Mouse (Mus musculus): ENCODE measurements around the gene Mdc1.

Gene Mdc1

DNA sequence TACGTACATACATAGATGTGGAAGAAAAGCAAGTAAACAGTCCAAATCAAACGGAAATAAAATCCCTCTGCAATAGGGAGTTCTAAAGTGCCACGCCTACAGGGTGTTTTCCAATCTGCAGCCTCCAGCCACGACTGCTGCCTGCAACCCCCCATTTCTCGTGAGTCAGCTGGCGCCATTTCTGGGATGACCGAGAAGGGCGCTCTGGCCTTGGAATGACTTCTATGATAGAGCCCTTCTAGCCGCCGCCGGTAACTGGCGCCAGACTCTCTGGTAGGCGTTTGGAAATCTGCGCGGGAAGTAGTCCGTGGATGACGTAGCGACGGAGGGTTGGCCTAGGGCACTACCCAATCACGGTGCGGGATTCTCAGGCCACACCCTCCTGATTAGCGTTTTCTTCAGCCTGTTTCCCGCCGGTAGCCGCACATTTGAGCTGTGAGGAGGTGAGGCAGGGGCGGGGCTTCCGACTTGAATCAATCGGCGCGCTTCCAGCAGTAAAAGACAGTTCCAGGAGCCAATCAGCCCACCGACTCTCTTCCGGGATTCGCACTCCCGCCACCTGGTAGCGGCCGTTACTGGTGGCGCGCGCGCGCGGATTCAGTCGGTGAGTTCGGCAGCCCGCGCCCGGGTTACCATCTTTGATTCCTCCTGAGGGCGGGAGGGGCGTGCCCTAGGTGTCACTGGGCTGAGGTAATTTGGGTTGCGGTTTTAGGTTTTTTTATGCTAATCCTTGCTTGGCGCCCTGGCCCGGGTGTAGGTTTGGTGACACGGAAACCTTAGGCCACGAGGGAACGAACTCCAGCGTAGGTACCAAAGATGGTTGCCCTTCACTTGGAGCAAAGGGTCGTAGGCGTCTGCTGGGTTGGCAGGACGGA is at the start of gene Mdc1:
Mdc1 (plus strand) TSS at position 440 of the 875 bp plus-strand sequence.
- DNase-seq (ENCODE audit: low read depth) = peak; percentile 100

DNA sequence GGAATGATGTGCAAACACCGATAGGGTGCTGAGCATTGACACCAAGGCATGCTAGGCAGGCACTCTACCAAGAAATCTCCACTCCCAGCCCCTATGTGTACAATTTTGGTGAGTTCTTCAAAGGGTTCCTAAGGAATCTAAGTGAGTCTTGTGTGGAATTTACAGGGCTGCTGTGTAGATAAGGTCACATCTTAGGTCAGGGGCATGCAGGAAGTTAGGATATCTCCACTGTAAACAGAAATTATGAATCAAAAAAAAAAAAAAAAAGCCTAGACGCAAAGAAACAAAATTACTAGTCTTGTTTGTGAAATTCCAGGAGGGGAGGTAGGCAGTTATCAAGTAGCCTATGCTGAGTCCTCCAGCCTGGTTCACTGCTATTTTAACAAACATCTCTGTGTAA is 48.5 kb upstream of the Mdc1 start:
- DNase-seq (ENCODE audit: low read depth) = no peak

DNA sequence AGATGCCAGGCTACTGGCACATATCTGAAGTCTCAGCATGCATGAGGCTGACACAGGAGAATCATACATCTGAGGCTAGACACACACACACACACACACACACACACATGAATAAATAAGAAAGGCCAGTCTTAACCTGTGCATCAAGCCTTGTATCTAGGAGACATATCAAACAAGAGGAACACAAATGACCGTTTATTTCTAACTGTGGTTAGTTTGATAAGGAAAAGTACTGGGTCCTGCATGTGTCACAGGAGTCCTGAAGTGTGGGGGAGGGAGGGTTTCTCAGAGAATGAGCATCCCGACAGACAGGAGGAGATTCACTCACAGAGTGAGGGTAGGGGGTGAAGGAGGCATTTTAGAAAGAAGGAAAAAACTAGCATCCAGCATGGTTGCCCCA is 46.2 kb upstream of the Mdc1 start:
- no peak for DNase-seq (ENCODE audit: low read depth)

DNA sequence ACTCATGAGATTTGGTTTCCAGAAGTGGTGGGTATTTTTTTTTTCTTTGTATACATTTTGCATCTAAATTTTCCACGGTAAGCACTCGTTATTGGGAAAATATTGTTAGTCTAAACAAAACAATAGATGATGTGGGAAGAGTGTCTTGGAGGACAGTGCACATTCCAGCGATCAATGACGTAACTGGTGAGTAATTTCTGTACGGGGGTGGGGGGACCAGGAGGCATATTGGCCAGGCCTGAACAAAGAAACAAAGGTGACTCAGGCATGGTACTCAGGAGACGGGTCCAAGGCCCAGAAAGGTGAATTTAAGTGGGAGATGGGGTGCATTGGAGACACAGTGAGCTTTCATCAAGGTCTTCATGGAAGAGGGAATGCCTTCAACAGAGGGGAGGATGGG is 45.7 kb upstream of the Mdc1 start:
- DNase-seq (ENCODE audit: low read depth) = peak; percentile 42

DNA sequence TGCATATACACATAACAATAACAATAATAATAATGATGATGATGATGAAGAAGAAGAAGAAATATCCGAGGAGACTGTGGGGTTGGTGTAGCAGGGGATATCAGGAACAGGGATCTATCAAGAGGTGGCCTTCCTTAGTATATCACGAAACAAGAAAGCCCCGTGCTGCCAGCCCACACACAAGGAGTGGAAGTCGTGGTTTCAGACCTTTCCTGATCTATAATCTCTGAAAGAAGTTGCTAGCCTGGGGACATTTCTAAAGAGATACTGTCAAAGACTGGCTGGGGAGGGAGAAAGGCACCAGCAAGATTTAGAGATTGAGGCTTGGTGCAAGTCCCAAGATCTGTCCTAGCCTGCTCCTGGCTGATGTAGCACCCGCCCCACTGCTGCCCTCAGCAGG is 44.5 kb upstream of the Mdc1 start:
- no peak for DNase-seq (ENCODE audit: low read depth)

DNA sequence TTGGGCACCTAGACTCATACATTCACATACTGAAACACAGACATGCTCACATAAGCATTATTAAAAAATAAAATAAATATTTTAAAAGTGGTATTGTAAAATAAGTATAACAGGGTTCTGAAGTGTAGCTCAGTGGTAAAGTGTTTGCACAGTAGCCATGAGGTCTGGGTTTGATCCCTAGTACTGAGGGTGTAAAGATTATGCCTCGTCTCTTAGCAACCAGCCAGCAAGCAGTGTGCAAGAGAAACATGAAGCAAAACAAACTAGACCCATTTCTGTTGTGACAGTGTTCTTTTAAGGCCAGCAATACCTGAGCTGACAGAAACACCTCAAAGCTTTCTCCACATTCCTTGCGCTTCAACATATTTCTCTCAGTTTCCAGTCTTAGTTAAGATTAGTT is 40.4 kb upstream of the Mdc1 start:
- DNase-seq (ENCODE audit: low read depth) = no peak

DNA sequence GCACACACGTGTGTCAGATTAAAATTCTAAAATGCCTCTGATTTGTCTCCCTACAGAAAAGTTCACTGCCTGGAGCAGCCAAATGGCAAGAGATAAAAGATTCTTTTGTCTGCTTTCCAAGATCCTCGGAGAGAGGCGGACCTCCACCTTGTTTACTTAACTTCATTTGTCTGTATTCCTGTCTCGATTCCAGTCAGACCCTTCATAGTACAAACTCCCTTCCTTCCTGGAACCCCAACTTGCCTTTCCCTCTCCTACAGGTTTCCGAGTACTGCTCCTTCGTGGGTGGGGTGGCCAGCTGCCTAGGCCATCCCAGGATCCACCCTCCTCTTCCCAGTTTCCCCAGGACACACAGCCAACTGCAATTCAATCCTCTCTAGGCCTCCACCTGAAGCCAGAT is 38.3 kb upstream of the Mdc1 start:
- DNase-seq (ENCODE audit: low read depth) = peak; percentile 73

DNA sequence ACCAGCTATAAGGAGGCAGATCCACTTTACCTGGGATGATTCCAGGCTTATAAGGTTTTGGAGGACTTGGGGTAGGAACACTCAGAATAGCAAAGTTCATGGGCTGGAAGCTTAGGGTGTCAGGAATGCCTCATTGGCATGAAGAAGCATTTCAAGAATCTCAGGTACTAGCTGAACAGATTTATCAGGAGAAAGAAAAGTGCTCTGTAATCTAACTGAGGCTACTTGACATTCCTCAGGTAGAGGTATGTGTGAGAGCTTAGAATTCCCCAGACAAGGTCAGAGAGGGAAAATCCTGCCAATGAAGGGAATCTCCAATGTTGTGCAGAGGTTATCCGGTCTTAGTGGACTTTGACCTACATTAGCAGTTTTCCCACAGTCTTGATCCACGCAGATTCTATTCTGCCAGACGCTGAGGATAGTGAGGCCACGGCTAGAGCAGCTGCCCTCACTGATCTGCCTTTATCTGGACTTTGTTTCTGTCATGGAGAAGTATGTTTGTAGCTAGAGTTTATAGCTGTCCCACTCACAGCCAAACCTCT is 37.4 kb upstream of the Mdc1 start:
- DNase-seq (ENCODE audit: low read depth) = no peak

DNA sequence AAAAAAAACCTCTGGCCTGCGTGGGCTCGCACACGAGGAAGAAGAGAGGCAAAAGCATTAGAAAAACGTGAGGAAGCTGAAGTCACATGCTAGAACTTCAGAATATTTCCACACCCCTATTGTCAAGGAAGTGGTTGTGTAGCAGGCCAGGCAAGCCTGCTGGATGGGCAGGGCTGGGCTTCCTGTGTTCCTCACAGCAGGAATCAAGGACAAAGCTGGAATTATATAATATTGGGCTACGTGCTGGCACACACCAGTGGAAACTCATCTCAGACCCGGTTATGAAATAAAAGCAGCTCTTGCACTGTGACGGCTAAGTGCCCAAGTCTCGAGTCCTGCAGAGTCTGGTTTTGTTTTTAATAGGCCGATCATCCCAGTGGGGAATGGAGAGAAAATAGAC is 33.2 kb upstream of the Mdc1 start:
- DNase-seq (ENCODE audit: low read depth) = no peak

DNA sequence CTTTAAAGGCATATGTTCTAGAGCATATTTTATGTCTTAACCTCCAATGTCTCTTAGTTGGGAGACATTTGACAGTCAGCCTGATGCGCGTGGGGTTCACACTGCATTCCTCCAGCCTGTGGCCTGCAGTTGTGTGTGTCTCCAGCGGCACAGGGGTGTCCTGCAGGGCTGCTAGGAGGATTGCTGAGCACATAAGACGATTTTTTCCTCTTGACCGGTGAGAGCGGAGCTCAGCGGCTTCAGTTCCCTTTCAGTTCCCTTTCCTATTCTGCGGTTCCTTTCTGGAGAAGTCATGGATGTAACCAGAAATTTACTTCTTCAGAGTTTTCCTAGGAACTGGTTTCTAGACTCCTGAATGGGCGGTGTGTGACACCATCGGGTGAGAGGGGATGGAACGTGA is 31.9 kb upstream of the Mdc1 start:
- DNase-seq (ENCODE audit: low read depth) = no peak

DNA sequence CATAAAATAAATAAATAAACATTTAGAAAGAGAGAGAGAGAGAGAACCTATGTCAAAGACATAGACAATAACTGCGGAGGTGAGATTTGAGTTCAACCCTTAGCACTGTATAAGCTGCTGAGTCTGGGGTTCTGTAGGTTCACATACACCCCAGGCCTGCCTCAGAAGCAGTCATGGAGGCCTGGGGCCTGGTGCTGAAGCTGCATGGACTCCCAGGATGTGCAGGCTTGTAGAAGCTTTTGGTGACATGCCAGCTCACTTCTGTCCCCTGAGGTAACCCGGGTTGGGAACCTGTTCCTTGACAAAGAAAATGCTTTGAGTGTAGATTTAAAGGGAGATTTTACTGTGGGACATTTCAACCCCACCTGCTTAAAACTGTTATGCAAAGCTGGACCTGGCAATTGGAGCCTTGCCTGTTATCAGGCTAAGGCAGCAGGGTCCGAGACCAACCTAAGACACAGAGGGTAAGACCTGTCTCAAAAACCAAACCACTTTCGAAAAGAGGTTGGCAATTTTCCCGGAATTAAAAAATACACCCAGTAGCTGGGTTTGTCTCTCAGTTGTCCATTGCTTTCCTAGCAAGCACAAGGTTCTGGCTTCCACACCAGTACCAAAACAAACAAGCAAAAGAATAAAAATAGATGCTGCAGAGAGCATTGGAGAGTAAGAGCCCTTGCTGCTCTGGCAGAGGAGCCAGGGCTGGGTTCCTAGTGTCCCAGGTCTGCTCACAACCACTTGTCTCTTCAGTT is 30.2 kb upstream of the Mdc1 start:
- DNase-seq (ENCODE audit: low read depth) = no peak

DNA sequence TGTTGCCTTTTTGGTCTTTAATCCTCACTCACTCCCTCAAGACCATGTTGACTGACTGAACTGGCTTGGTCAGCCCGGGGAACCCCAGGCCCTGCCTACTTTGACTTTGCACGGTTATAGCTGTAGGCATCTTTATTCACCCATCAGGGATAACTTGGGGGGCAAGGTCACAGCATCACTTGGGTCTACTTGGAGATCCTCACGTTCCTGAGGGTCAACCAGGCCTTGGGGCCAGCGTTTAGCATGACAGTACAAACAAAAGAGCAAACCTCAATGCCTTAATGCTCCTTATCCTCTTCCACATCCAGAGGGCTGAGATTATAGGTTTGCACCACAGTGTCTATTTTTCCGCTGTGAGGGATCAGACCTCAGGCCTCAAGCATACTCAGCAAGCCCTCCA is 29.0 kb upstream of the Mdc1 start:
- no peak for DNase-seq (ENCODE audit: low read depth)

DNA sequence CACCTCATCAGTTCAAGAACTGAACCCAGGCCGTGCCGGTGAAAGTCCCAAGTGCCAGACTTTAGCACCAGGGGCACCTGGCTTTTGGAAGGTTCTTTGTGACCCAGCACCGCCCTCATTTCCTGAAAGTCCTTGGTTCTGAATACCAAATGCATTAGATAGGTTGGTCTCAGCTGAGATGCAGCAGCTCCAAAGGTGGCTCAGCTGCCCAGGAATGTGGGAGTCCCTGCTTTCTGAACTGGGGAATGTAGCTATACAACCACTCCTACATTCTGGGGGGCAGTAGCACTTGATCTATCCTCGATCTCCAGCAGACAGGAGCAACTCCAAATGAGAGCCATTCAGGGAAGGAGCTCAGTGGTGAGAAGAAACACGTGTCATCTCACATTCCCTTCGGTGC is 28.6 kb upstream of the Mdc1 start:
- DNase-seq (ENCODE audit: low read depth) = no peak

DNA sequence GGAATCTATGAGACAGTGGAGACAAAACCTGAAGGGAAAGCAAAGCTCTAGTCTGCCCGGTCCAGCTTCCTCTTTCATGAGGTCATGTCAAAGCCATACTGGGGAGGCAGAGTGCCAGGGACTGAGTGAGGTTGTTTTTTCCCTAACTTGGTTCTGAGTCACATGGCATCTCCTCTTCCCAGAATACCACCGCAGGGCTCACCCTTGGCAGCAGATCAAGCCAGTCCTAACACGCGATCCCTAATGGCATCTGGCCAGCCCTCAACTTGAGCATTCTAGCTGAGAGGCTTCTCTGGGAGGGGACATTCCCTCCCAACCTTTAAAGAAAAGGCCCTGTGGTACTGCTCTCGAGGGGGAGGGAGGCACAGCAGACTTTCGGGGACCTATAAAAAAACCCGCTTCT is 28.1 kb upstream of the Mdc1 start:
- peak; percentile 100 for DNase-seq (ENCODE audit: low read depth)

DNA sequence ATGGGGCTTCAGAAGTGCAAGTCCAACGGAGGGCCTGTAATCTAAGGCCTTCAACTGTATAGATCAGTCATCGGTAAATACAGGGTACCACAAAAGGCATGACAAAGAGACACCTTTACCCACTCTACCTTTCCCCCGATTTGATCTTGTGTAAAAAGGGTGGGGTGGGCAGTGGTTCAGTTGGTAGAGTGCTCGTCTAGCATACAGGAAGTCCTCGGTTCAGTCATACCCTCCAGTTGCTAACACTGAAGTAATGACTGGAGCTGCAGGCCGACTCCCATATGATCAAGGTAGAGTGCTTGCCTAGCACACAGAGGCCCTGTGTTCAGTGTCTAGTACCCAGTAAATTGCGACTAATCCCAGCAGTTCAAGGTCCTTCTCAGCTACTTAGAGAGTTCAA is 27.7 kb upstream of the Mdc1 start:
- DNase-seq (ENCODE audit: low read depth) = no peak

DNA sequence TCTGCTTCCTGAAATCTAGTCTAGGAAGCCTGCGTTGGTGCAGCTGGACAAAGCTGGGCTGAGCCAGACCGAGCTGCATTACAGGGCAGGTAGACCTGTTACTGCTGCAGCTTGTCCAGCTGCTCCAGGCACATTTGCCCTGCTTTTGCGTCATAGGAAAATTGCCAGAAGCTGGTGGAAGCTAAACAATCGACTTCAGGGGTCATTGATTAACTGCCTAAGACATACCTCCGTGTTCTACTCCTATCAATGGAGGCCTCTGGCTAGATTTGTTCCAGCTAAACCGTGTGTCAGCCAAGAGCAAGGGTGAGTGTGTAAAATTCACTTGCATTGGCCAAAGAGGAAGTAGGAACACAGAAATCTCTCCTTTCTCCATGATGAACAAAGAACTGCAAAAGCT is 26.6 kb upstream of the Mdc1 start:
- DNase-seq (ENCODE audit: low read depth) = peak; percentile 49

DNA sequence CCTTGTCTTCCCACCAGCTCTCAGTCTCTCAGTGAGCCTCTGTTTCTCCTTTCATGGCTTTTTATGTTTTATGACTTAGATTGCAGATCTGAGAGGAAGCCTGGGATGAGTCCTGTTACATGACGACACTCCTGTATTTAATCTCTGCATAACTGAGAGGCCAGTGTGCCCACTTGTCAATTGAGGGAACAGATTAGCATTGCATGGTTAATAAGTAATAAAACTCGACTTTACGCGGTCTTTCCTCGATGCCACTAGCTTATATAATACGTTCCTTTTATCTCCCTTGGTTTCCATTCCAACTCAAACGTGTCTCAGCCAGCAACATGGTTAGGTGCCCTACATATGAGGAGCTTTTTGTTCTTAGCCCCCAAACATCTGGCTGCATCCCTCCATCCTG is 25.5 kb upstream of the Mdc1 start:
- no peak for DNase-seq (ENCODE audit: low read depth)

DNA sequence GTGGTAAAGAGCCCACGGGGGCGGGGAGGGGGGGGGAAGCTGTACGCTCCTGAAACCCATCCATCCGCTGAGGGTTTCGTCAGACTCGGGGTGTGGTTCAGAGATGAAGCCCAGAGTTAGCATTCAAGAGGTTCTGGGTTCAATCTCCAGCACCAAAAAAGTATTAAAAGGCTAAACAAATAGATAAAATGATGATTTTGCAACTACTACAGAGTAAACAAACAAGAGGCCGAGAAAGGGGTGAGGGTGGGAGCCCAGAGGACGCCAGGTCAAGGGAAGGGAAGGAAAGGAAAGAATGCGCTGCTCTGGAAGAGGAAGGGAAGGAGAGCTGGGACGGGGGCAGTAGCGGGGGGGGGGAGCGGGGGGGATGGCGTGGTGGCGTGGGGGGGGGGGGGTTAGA is 24.6 kb upstream of the Mdc1 start:
- DNase-seq (ENCODE audit: low read depth) = peak; percentile 22

DNA sequence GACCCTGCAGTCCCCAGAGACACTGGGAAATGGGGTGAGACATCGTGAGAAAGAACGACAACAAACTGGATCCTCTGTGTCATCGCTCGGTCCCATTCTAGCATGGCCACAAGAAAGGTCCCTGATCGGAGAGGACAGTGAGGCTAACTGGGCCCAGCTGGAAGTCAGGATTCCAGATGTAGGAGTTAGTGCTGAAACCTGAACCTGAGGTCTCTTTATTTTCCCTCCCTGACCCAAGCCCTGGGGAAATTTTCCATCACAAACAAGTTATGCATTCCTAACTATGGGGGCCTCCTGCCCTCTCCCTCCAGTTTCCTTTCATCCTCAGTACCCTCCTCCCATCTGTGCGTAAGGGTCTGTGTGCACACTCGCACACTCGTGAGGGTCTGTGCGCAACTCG is 24.1 kb upstream of the Mdc1 start:
- peak; percentile 27 for DNase-seq (ENCODE audit: low read depth)

DNA sequence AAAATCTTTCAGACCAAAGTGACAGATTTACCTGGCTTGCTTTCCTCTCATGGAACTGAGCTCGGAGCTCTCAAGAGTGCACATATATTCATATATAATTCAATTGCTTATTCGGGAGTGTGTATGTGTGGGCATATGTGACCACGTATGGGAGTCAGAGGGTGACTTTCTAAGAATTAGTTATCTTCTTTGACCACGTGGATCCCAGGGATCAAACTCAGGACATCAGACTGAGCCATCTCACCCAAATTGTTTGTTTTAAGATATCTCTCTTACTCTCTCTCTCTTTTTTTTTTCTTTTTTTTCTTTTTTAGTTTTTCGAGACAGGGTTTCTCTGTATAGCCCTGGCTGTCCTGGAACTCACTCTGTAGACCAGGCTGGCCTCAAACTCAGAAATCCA is 21.2 kb upstream of the Mdc1 start:
- no peak for DNase-seq (ENCODE audit: low read depth)

DNA sequence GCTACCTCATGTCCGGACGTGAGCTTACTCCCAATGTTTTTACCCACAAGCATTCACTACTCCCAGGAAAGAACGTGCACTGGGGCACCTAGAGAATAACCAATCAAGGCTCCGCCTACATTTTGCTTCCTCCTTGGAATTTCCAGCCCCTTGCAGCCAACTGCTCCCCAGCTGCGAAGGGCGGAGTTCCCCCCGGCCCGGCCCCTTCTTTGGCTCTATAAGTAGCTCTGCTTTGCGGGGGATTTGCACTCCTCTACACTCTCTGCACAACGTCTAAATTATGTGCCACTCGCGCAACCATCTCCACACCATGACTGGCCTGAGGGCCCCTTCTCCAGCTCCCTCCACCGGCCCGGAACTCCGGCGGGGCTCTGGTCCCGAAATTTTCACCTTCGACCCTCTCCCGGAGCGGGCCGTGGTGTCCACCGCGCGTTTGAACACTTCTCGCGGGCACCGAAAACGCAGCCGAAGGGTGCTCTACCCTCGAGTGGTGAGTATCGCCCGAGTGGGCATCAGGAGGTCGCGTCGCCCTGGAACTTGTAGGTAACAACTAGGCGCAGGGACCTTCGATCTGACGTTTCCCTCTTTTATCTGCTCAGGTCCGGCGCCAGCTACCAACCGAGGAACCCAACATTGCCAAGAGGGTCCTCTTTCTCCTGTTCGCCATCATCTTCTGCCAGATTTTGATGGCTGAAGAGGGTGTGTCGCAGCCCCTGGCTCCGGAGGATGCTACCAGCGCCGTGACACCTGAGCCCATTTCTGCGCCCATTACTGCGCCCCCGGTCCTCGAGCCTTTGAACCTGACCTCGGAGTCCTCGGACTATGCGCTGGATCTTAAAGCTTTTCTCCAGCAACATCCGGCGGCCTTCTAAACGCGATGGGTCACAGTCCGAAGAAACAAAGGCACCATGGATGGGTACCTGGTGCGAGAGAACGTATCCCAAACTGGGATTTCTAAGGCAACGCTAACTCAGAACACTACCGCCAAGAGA is 19.6 kb upstream of the Mdc1 start, which contains the start of gene Ier3:
Ier3 (plus strand) TSS at position 246 of the 992 bp plus-strand sequence.
- peak; percentile 96 for DNase-seq (ENCODE audit: low read depth)

DNA sequence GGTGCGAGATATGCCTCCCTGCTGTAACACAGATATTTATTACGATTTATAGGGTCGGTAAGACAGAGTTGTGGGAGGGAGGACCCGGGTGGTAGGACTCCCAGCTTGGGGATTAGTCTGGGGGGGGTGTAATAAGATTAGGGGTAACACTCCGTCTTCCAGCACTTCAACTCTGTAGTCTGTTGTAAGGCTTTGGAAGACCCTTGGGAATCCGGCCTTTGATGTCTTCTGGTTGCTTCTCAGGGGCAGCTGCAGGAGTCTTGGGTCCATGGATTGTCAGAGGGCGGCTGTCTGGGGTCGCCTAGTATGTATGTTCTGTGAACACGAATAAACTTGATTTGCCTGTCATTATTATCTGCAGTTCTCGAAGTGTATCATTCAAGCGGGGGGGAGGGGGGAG is 18.8 kb upstream of the Mdc1 start:
- DNase-seq (ENCODE audit: low read depth) = no peak

Data from NIH3T3 (cell line).